24 mouse cellular contexts compared by ENCODE assay signal in the genomic region with DNA sequence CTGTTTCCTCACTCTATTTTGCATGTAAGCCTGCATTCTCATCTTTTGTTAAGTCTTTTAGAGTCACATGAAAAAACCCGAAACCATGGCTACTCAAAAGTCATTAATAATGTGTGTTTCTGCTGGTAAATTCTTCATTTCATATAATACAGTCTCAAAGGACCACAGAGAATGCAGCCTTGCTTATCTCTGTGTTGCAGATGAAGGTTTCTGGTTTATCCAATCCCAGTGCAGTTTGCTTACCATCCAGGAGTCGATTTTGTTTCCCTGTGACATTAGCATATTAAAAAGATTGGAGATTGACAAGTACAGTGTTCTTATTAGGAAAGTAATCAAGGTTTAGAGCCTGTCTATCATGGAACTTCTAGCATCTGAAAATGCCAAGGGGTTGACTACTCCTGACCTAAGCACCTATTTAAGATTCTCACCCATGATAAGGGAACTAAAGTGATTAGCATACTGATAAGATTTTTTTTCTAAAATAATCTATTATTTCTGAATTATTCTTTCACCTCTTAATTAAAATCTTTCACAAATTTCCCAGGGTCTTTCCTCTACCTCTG.
"Had no signal": no experiment of that assay in that cellular context is flagged by ENCODE, and none has a peak within 500 bp of the region (broad histone marks: within the 10 kb centered on the region; RNA-seq: fewer than 3 reads in every experiment).

No protein-coding gene starts in this region.

- H3K36me3 ChIP-seq: heart, embryonic 10.5 days; heart, embryonic 12.5 days; hindbrain, embryonic 10.5 days; intestine, embryonic 15.5 days; limb, embryonic 10.5 days; limb, embryonic 12.5 days had no signal

- H3K4me1 ChIP-seq: heart, embryonic 10.5 days; heart, embryonic 12.5 days; hindbrain, embryonic 10.5 days; intestine, embryonic 15.5 days; limb, embryonic 10.5 days; limb, embryonic 12.5 days had no signal

- H3K27ac ChIP-seq: gastrocnemius, adult 2 months; heart, embryonic 10.5 days; hindbrain, embryonic 10.5 days; hindbrain, embryonic 14.5 days; intestine, embryonic 15.5 days; layer of hippocampus, adult 2 months; left cerebral cortex, adult 2 months; limb, embryonic 10.5 days; limb, embryonic 12.5 days had no signal

- H3K9ac ChIP-seq: heart, embryonic 12.5 days; hindbrain, embryonic 14.5 days; intestine, embryonic 15.5 days; limb, embryonic 12.5 days had no signal

- DNase-seq: gastrocnemius, adult 2 months; gastrocnemius, postnatal 10 days; gastrocnemius, postnatal 25 days; heart, adult 18-20 months; heart, postnatal 10 days; heart, postnatal 4 days; kidney, adult 18-20 months; kidney, adult 8-10 months; kidney, postnatal 10 days; kidney, postnatal 25 days; kidney, postnatal 4 days; liver had no signal

- ATAC-seq: forebrain, embryonic 16.5 days; inflammation-experienced regulatory T-cells, adult 6 months; intestine, embryonic 15.5 days; intestine, postnatal 0 days had no signal

- H3K4me2 ChIP-seq: heart, embryonic 12.5 days; hindbrain, embryonic 14.5 days; intestine, embryonic 15.5 days; limb, embryonic 12.5 days had no signal

- H3K27me3 ChIP-seq: heart, embryonic 12.5 days; intestine, embryonic 15.5 days; limb, embryonic 12.5 days had no signal

- H3K4me3 ChIP-seq: gastrocnemius, adult 2 months; heart, embryonic 10.5 days; heart, embryonic 12.5 days; hindbrain, embryonic 10.5 days; intestine, embryonic 15.5 days; layer of hippocampus, adult 2 months; left cerebral cortex, adult 2 months; limb, embryonic 10.5 days; limb, embryonic 12.5 days had no signal

- H3K9me3 ChIP-seq: heart, embryonic 10.5 days; heart, embryonic 12.5 days; hindbrain, embryonic 10.5 days; intestine, embryonic 15.5 days; limb, embryonic 10.5 days; limb, embryonic 12.5 days had no signal
